Mouse (Mus musculus): ENCODE measurements around the gene Them4. TPM values are rescaled to one million over a fixed set of nuclear protein-coding genes. Genes with fewer than 3 reads are reported as not detected.

Gene Them4
- polyA plus RNA-seq, 1 experiment: 6.3 TPM

GRCm38 (mm10) chr3:94366761-94367160 is 56.9 kb downstream of the Them4 start:
- no peak for TF ChIP-seq MAX (IDR thresholded peaks at IDR 0.05; ENCODE audit: low read depth)
- no peak for TF ChIP-seq E2F4 (IDR thresholded peaks at IDR 0.05; ENCODE audit: insufficient read depth)
- TF ChIP-seq CEBPB (IDR thresholded peaks at IDR 0.05; ENCODE audit: insufficient read depth, poor library complexity, severe bottlenecking): no peak
- no peak for TF ChIP-seq MYOG (IDR thresholded peaks at IDR 0.05; ENCODE audit: control insufficient read depth in 1 of 3, insufficient read depth in 1 of 3, insufficient read length in 2 of 3, low read depth in 2 of 3)
- TF ChIP-seq MYOD1 (IDR thresholded peaks at IDR 0.05; ENCODE audit: control insufficient read depth in 1 of 3, insufficient read length in 2 of 3, low read depth in 2 of 3): no peak
- TF ChIP-seq SRF (IDR thresholded peaks at IDR 0.05; ENCODE audit: control insufficient read depth, insufficient read length, low read depth): no peak
- no peak for TF ChIP-seq REST (IDR thresholded peaks at IDR 0.05; ENCODE audit: insufficient read depth, insufficient read length)
- TF ChIP-seq POLR2AphosphoS2 (IDR thresholded peaks at IDR 0.05; ENCODE audit: insufficient read length, low read depth): no peak
- no peak for TF ChIP-seq USF1 (IDR thresholded peaks at IDR 0.05; ENCODE audit: low read depth)
- TF ChIP-seq TCF12 (IDR thresholded peaks at IDR 0.05; ENCODE audit: insufficient read depth, poor library complexity, severe bottlenecking): no peak
- TF ChIP-seq TCF3 (IDR thresholded peaks at IDR 0.05; ENCODE audit: insufficient read length, low read depth): no peak
- TF ChIP-seq POLR2A (IDR thresholded peaks at IDR 0.05; ENCODE audit: insufficient read length, low read depth): no peak
- no peak overlapping the region for H3K4me3 ChIP-seq
- no peak overlapping the region for H3ac ChIP-seq (ENCODE audit: control insufficient read depth, insufficient read length)
- peaks cover 10% of the 10 kb centered on the region for H3K27me3 ChIP-seq (ENCODE audit: control insufficient read depth, insufficient read depth, insufficient read length)
- no peaks in the 10 kb centered on the region for H3K79me2 ChIP-seq (ENCODE audit: control insufficient read depth, insufficient read depth)
- H3K4me2 ChIP-seq (ENCODE audit: low read depth): no peak overlapping the region
- no peaks in the 10 kb centered on the region for H3K36me3 ChIP-seq (ENCODE audit: control insufficient read depth, insufficient read depth)

GRCm38 (mm10) chr3:94367511-94367910 is 57.6 kb downstream of the Them4 start:
- H3K4me2 ChIP-seq (ENCODE audit: low read depth): no peak overlapping the region
- no peak overlapping the region for H3K4me3 ChIP-seq
- no peaks in the 10 kb centered on the region for H3K36me3 ChIP-seq (ENCODE audit: control insufficient read depth, insufficient read depth)
- no peak overlapping the region for H3ac ChIP-seq (ENCODE audit: control insufficient read depth, insufficient read length)
- no peaks in the 10 kb centered on the region for H3K79me2 ChIP-seq (ENCODE audit: control insufficient read depth, insufficient read depth)
- TF ChIP-seq TCF3 (IDR thresholded peaks at IDR 0.05; ENCODE audit: insufficient read length, low read depth) (no peak), SRF (IDR thresholded peaks at IDR 0.05; ENCODE audit: control insufficient read depth, insufficient read length, low read depth) (no peak), TCF12 (IDR thresholded peaks at IDR 0.05; ENCODE audit: insufficient read depth, poor library complexity, severe bottlenecking) (no peak), REST (IDR thresholded peaks at IDR 0.05; ENCODE audit: insufficient read depth, insufficient read length) (no peak), CEBPB (IDR thresholded peaks at IDR 0.05; ENCODE audit: insufficient read depth, poor library complexity, severe bottlenecking) (no peak)
- peaks cover 10% of the 10 kb centered on the region for H3K27me3 ChIP-seq (ENCODE audit: control insufficient read depth, insufficient read depth, insufficient read length)

GRCm38 (mm10) chr3:94368631-94369030 is 58.7 kb downstream of the Them4 start:
- no peak overlapping the region for H3K4me3 ChIP-seq
- H3K4me2 ChIP-seq (ENCODE audit: low read depth): no peak overlapping the region
- H3ac ChIP-seq (ENCODE audit: control insufficient read depth, insufficient read length): no peak overlapping the region
- no peaks in the 10 kb centered on the region for H3K36me3 ChIP-seq (ENCODE audit: control insufficient read depth, insufficient read depth)
- H3K27me3 ChIP-seq (ENCODE audit: control insufficient read depth, insufficient read depth, insufficient read length): peaks cover 6% of the 10 kb centered on the region
- TF ChIP-seq TCF12 (IDR thresholded peaks at IDR 0.05; ENCODE audit: insufficient read depth, poor library complexity, severe bottlenecking): no peak
- TF ChIP-seq E2F4 (IDR thresholded peaks at IDR 0.05; ENCODE audit: insufficient read depth): no peak
- no peak for TF ChIP-seq REST (IDR thresholded peaks at IDR 0.05; ENCODE audit: insufficient read depth, insufficient read length)
- no peak for TF ChIP-seq SRF (IDR thresholded peaks at IDR 0.05; ENCODE audit: control insufficient read depth, insufficient read length, low read depth)
- TF ChIP-seq MAX (IDR thresholded peaks at IDR 0.05; ENCODE audit: low read depth): no peak
- TF ChIP-seq CEBPB (IDR thresholded peaks at IDR 0.05; ENCODE audit: insufficient read depth, poor library complexity, severe bottlenecking): no peak
- TF ChIP-seq MYOD1 (IDR thresholded peaks at IDR 0.05; ENCODE audit: control insufficient read depth in 1 of 3, insufficient read length in 2 of 3, low read depth in 2 of 3): no peak
- TF ChIP-seq TCF3 (IDR thresholded peaks at IDR 0.05; ENCODE audit: insufficient read length, low read depth): no peak
- TF ChIP-seq POLR2AphosphoS2 (IDR thresholded peaks at IDR 0.05; ENCODE audit: insufficient read length, low read depth): no peak
- no peak for TF ChIP-seq USF1 (IDR thresholded peaks at IDR 0.05; ENCODE audit: low read depth)
- TF ChIP-seq POLR2A (IDR thresholded peaks at IDR 0.05; ENCODE audit: insufficient read length, low read depth): no peak
- TF ChIP-seq MYOG (IDR thresholded peaks at IDR 0.05; ENCODE audit: control insufficient read depth in 1 of 3, insufficient read depth in 1 of 3, insufficient read length in 2 of 3, low read depth in 2 of 3): no peak
- no peaks in the 10 kb centered on the region for H3K79me2 ChIP-seq (ENCODE audit: control insufficient read depth, insufficient read depth)

- Histone ChIP-seq H3K36me3 (ENCODE audit: control insufficient read depth, insufficient read depth) (no peaks in the 10 kb centered on the region), H3K4me3 (no peak overlapping the region), H3K4me2 (ENCODE audit: low read depth) (no peak overlapping the region), H3K79me2 (ENCODE audit: control insufficient read depth, insufficient read depth) (no peaks in the 10 kb centered on the region), H3K27me3 (ENCODE audit: control insufficient read depth, insufficient read depth, insufficient read length) (no peaks in the 10 kb centered on the region), H3ac (ENCODE audit: control insufficient read depth, insufficient read length) (no peak overlapping the region)
- TF ChIP-seq POLR2AphosphoS2 (IDR thresholded peaks at IDR 0.05; ENCODE audit: insufficient read length, low read depth) (no peak), REST (IDR thresholded peaks at IDR 0.05; ENCODE audit: insufficient read depth, insufficient read length) (no peak), MYOD1 (IDR thresholded peaks at IDR 0.05; ENCODE audit: control insufficient read depth in 1 of 3, insufficient read length in 2 of 3, low read depth in 2 of 3) (peak in 2 of 3 experiments; percentile 39 to 72), POLR2A (IDR thresholded peaks at IDR 0.05; ENCODE audit: insufficient read length, low read depth) (no peak), MYOG (IDR thresholded peaks at IDR 0.05; ENCODE audit: control insufficient read depth in 1 of 3, insufficient read depth in 1 of 3, insufficient read length in 2 of 3, low read depth in 2 of 3) (peak in 1 of 3 experiments; percentile 35)
Measured at GRCm38 (mm10) chr3:94369709-94370108, 59.8 kb downstream of the Them4 start.

DNA sequence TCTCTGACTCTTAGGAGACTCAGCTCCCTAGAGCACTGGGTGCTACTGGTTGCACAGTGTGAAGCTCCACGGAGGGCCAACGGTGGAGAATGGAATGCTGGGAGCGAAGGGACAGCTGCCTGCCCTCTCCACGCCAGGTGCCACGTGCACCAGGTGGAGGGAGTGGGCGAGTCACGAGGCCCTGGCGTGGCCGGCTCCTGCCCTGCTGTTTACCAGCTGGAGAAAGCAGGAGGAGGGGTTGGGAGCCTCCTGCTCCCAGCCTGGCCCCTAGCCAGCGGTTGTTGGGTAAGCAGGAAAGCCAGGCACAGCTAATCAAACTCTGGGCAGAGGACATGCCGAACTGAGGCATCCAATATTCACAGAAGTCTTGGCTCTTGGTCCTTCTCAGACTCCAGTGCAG is 61.7 kb downstream of the Them4 start:
- Histone ChIP-seq H3K4me3 (no peak overlapping the region), H3K79me2 (ENCODE audit: control insufficient read depth, insufficient read depth) (no peaks in the 10 kb centered on the region), H3K4me2 (ENCODE audit: low read depth) (no peak overlapping the region), H3K36me3 (ENCODE audit: control insufficient read depth, insufficient read depth) (no peaks in the 10 kb centered on the region), H3K27me3 (ENCODE audit: control insufficient read depth, insufficient read depth, insufficient read length) (no peaks in the 10 kb centered on the region), H3ac (ENCODE audit: control insufficient read depth, insufficient read length) (no peak overlapping the region)
- TF ChIP-seq SRF (IDR thresholded peaks at IDR 0.05; ENCODE audit: control insufficient read depth, insufficient read length, low read depth) (no peak), MYOD1 (IDR thresholded peaks at IDR 0.05; ENCODE audit: control insufficient read depth in 1 of 3, insufficient read length in 2 of 3, low read depth in 2 of 3) (peak in 2 of 3 experiments; percentile 61 to 89), POLR2A (IDR thresholded peaks at IDR 0.05; ENCODE audit: insufficient read length, low read depth) (no peak), TCF3 (IDR thresholded peaks at IDR 0.05; ENCODE audit: insufficient read length, low read depth) (peak; percentile 34), POLR2AphosphoS2 (IDR thresholded peaks at IDR 0.05; ENCODE audit: insufficient read length, low read depth) (no peak), MYOG (IDR thresholded peaks at IDR 0.05; ENCODE audit: control insufficient read depth in 1 of 3, insufficient read depth in 1 of 3, insufficient read length in 2 of 3, low read depth in 2 of 3) (peak in 2 of 3 experiments; percentile 37 to 92), REST (IDR thresholded peaks at IDR 0.05; ENCODE audit: insufficient read depth, insufficient read length) (no peak), MAX (IDR thresholded peaks at IDR 0.05; ENCODE audit: low read depth) (peak; percentile 14), TCF12 (IDR thresholded peaks at IDR 0.05; ENCODE audit: insufficient read depth, poor library complexity, severe bottlenecking) (no peak), CEBPB (IDR thresholded peaks at IDR 0.05; ENCODE audit: insufficient read depth, poor library complexity, severe bottlenecking) (no peak), E2F4 (IDR thresholded peaks at IDR 0.05; ENCODE audit: insufficient read depth) (no peak), USF1 (IDR thresholded peaks at IDR 0.05; ENCODE audit: low read depth) (no peak)

Measured in myocyte (in vitro differentiated cells).